Mouse (Mus musculus) cortical plate, adult 2 months (tissue): ENCODE results near the gene Tcf7l1.

ENCODE experiments used
- CTCF ChIP-seq: fragments of 200-500 bp; IDR thresholded peaks from 2 replicates; pipeline ENCODE4 v1.5.1; 2011; ENCODE audit warnings: mild to moderate bottlenecking, control low read depth, low read length; ENCODE audit not compliant: insufficient read depth; ENCODE audit errors: extremely low read depth
- POLR2A ChIP-seq: fragments of 200-500 bp; IDR thresholded peaks from 2 replicates; pipeline ENCODE4 v1.6.1; 2011; ENCODE audit warnings: mild to moderate bottlenecking, low read length, control low read depth; ENCODE audit not compliant: insufficient read depth; ENCODE audit errors: extremely low read depth

DNA sequence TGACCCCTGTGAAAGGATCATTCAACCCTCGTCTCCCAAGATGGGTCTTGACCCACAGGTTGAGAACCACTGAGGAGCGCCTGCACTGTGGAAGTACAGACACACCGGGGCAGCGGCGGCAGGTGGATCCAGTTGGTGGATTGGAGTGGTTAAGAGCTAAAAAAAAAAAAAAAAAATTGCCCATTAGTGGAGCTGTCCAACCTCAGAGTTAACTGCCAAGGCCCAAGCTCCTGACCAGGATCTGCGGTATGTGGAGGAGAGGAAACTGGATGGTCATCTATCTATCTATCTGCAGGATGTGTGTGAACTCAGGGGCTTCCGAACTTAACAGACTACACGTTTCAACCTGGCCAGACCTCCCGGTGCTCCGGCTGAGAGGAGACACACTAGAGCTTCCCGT is 41.2 kb downstream of the Tcf7l1 start:
- no peak for TF ChIP-seq CTCF
- TF ChIP-seq POLR2A, result no peak
